Mouse (Mus musculus): ENCODE results near the gene Pnpla7.

DNA sequence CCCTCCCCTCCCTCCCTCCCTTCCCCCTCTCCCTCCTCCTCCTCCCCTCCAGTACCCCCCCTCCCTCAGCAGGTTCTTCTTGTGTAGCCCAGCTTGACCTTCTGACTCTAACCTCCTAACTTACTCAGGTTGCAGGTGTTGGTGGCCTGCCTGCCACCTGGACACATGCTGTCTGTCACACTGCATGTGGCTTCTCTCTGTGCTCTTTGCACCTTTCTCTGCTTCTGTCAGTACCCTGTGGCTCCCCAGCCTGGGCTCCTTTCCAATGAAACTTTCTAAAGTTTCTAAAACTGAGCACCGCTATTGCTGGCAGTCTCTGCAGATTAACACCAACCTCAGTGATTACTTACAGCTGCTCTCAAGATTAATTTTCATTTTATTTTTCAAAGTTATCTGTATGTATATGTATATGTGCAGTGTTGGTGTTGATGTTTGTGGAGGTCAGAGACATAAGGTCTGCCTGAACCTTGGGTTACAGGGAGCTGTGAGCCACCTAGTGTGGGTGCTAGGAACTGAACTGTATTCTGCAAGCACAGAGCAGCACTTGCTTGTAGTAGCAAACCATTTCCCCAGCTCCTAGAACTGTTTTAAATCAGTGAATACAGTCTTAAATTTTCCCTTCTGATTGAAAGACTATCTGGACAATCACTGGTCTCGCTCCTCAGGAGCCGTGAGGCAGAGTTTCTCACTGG is 24.9 kb downstream of the Pnpla7 start:
- TF ChIP-seq E2F4 (IDR thresholded peaks at IDR 0.05; ENCODE audit: insufficient read depth) (no peak), SRF (IDR thresholded peaks at IDR 0.05; ENCODE audit: control insufficient read depth, insufficient read length, low read depth) (no peak), POLR2A (IDR thresholded peaks at IDR 0.05; ENCODE audit: insufficient read length, low read depth) (no peak), MAX (IDR thresholded peaks at IDR 0.05; ENCODE audit: low read depth) (no peak), REST (IDR thresholded peaks at IDR 0.05; ENCODE audit: insufficient read depth, insufficient read length) (no peak), MYOG (IDR thresholded peaks at IDR 0.05; ENCODE audit: control insufficient read depth in 1 of 3, insufficient read depth in 1 of 3, insufficient read length in 2 of 3, low read depth in 2 of 3) (no peak), MYOD1 (IDR thresholded peaks at IDR 0.05; ENCODE audit: control insufficient read depth in 1 of 3, insufficient read length in 2 of 3, low read depth in 2 of 3) (no peak), TCF3 (IDR thresholded peaks at IDR 0.05; ENCODE audit: insufficient read length, low read depth) (no peak), TCF12 (IDR thresholded peaks at IDR 0.05; ENCODE audit: insufficient read depth, poor library complexity, severe bottlenecking) (no peak)

Data from myocyte (in vitro differentiated cells).